Mouse (Mus musculus) leukemia stem cell, adult 10-12 weeks (primary cell): ENCODE measurements around the gene Nkain2. TPM values are rescaled to one million over a fixed set of nuclear protein-coding genes. Genes with fewer than 3 reads are reported as not detected.

Source experiments
- polyA plus RNA-seq: library from polyadenylated mRNA; stranded (reverse); fragments of >175 nt; gene quantifications from 2 replicates; pipeline ENCODE4 v1.2.3, GENCODE M21; 2012; ENCODE audit warnings: low replicate concordance

The Nkain2 gene
- polyA plus RNA-seq, result not detected in 2 replicates

GRCm38 (mm10) chr10:32889652-32890506, at the start of gene Nkain2:
Gene Nkain2, minus strand, starts transcription at chr10:32890462.

Other genes starting within 250 kb of the Nkain2 start
- not detected in 2 replicates for gene Trdn, start 190.1 kb upstream of the Nkain2 start, polyA plus RNA-seq